Mouse (Mus musculus): Measurements from ENCODE around the gene Snx29. TPM values are rescaled to one million over a fixed set of nuclear protein-coding genes. Genes with fewer than 3 reads are reported as not detected.

Gene Snx29
- polyA plus RNA-seq, 1 experiment, result 1.1 TPM

DNA sequence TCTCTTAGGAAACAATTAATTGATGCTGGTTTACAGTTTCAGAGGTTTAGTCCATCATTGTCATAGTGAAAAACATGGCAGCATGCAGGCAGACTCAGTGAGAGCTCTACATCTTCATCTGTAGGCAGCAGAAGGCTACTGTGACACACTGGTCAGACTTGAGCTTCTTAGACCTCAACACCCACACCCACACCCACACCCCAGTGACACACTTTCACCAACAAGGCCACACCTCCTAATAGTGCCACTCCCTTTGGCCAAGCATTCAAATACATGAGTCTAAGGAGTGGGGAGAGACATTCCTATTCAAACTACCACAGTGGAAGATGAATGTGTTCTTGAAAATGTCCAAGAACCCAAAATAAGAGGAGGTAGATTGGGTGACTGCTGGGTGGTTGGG, 460.6 kb downstream of the Snx29 start:
- no peaks in the 10 kb centered on the region for H3K36me3 ChIP-seq (ENCODE audit: control insufficient read depth)
- H3K9me3 ChIP-seq (ENCODE audit: control insufficient read depth, low read length), result no peaks in the 10 kb centered on the region
- no peaks in the 10 kb centered on the region for H3K27me3 ChIP-seq (ENCODE audit: control insufficient read depth)
- no peak overlapping the region for H3K4me3 ChIP-seq (replicated peaks)
- H3K4me1 ChIP-seq (ENCODE audit: control insufficient read depth), result peaks cover 28% of the 10 kb centered on the region
- TF ChIP-seq GATA1 (IDR thresholded peaks at IDR 0.05; ENCODE audit: low read length) (no peak), TAL1 (IDR thresholded peaks at IDR 0.05; ENCODE audit: low read length) (no peak)

DNA sequence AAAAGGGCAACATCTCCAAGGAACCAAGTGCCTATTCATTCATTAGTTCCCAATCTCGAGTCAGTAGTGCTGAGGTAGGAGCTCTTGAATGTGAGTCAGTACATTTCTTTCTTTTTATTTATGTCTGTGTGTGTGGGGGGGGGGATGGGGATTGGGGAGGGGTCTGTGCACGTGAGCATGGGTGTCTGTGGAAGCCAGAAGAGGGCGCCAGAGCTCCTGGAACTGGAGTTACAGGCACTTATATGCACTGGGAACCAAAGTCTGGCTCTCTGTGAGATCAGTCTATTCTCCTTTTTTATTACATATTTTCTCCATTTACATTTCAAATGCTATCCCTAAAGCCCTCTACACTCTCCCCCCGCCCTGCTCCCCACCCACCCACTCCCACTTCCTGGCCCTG, 461.6 kb downstream of the Snx29 start:
- Histone ChIP-seq H3K4me3 (replicated peaks) (no peak overlapping the region), H3K4me1 (ENCODE audit: control insufficient read depth) (peaks cover 28% of the 10 kb centered on the region), H3K27me3 (ENCODE audit: control insufficient read depth) (no peaks in the 10 kb centered on the region), H3K9me3 (ENCODE audit: control insufficient read depth, low read length) (no peaks in the 10 kb centered on the region), H3K36me3 (ENCODE audit: control insufficient read depth) (no peaks in the 10 kb centered on the region)
- TF ChIP-seq GATA1 (IDR thresholded peaks at IDR 0.05; ENCODE audit: low read length) (no peak), TAL1 (IDR thresholded peaks at IDR 0.05; ENCODE audit: low read length) (no peak)

DNA sequence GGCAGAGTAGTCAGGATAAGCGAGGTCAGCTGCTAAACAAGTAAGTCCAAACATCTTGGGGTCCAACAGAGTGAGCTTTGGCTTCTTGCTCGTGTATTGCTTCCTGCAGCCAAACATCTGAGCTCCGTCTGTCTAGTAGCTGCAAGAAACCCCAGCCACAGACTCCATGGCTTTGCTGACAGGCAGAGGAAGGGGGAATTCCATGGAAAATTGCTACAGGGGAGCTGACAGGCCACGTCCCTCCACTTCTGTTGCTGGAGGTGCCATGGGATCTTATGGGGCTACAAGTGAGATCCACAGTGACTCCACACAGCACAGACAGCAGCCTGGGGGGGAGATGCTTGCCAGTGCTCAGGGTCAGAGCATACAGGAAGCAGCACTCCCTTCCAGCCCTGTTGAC, 463.1 kb downstream of the Snx29 start:
- Histone ChIP-seq H3K4me1 (ENCODE audit: control insufficient read depth) (peaks cover 28% of the 10 kb centered on the region), H3K4me3 (replicated peaks) (no peak overlapping the region), H3K36me3 (ENCODE audit: control insufficient read depth) (no peaks in the 10 kb centered on the region), H3K27me3 (ENCODE audit: control insufficient read depth) (no peaks in the 10 kb centered on the region), H3K9me3 (ENCODE audit: control insufficient read depth, low read length) (no peaks in the 10 kb centered on the region)
- TF ChIP-seq GATA1 (IDR thresholded peaks at IDR 0.05; ENCODE audit: low read length), result no peak
- no peak for TF ChIP-seq TAL1 (IDR thresholded peaks at IDR 0.05; ENCODE audit: low read length)

DNA sequence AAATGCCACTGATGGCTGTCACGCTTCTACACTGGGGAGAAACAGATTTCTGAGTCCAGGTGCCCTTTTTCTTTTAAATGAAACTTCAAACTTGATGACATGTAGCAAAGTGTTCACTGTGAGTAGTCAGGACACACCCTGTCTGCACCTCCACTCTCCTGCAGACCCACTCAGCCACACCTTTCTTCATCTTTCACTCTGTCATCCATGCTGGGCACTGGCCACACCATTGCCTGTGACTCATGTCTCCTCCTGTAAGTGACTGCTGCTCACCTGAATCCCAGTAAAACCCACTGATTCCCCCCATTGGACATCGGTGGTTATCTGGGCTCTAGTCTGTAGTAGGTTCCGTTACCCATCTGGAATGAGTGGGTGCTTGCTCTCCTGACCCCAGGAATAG, 467.8 kb downstream of the Snx29 start:
- TF ChIP-seq GATA1 (IDR thresholded peaks at IDR 0.05; ENCODE audit: low read length), result no peak
- TF ChIP-seq TAL1 (IDR thresholded peaks at IDR 0.05; ENCODE audit: low read length), result no peak
- Histone ChIP-seq H3K9me3 (ENCODE audit: control insufficient read depth, low read length) (peaks cover 7% of the 10 kb centered on the region), H3K27me3 (ENCODE audit: control insufficient read depth) (no peaks in the 10 kb centered on the region), H3K4me1 (ENCODE audit: control insufficient read depth) (no peaks in the 10 kb centered on the region; the same call in 1 of the 2 replicates), H3K4me3 (replicated peaks) (no peak overlapping the region), H3K36me3 (ENCODE audit: control insufficient read depth) (no peaks in the 10 kb centered on the region)

GRCm38 (mm10) chr16:11793391-11793790, 470.7 kb downstream of the Snx29 start:
- Histone ChIP-seq H3K9me3 (ENCODE audit: control insufficient read depth, low read length) (peaks cover 7% of the 10 kb centered on the region), H3K4me1 (ENCODE audit: control insufficient read depth) (peaks cover 10% of the 10 kb centered on the region), H3K4me3 (replicated peaks) (no peak overlapping the region), H3K36me3 (ENCODE audit: control insufficient read depth) (no peaks in the 10 kb centered on the region), H3K27me3 (ENCODE audit: control insufficient read depth) (no peaks in the 10 kb centered on the region)
- TF ChIP-seq GATA1 (IDR thresholded peaks at IDR 0.05; ENCODE audit: low read length) (no peak), TAL1 (IDR thresholded peaks at IDR 0.05; ENCODE audit: low read length) (no peak)

- Histone ChIP-seq H3K9me3 (ENCODE audit: control insufficient read depth, low read length) (peaks cover 7% of the 10 kb centered on the region), H3K4me3 (replicated peaks) (no peak overlapping the region), H3K27me3 (ENCODE audit: control insufficient read depth) (no peaks in the 10 kb centered on the region), H3K4me1 (ENCODE audit: control insufficient read depth) (peaks cover 10% of the 10 kb centered on the region), H3K36me3 (ENCODE audit: control insufficient read depth) (no peaks in the 10 kb centered on the region)
- TF ChIP-seq TAL1 (IDR thresholded peaks at IDR 0.05; ENCODE audit: low read length) (no peak), GATA1 (IDR thresholded peaks at IDR 0.05; ENCODE audit: low read length) (no peak)
Observed at GRCm38 (mm10) chr16:11794628-11795027, 471.9 kb downstream of the Snx29 start.

DNA sequence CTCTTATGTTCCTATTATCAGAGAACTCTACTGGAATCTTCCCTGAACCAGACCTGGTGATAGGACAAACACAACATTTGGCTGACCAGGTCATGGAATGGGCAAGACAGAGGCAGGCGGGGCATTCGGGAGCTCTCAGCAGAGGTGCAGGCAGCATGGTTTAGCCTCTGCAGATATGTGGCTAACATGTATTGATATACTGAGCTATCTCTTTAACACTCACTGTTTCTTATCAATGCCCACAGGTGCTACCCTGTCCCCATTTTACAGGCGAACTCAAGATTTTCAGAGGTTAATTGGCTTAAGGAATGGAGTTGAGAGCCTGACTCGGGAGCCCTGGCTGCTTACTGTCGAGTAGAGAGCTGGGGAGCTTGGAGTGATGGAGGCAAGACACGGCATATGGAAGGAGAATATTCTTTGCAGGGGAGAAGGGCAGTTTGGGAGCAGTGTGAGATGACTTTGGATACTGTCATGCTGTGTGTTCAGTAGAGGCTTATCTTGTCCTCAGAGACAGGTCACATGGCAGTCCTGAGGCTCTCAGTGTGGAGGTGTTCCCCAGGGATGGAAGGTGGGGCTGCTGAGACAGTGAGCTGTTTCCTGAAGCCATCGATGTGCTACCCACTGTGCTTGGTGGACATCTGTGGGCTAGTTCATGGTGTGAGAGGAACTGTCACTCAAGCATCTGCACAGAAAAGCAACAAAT, 473.2 kb downstream of the Snx29 start:
- Histone ChIP-seq H3K36me3 (ENCODE audit: control insufficient read depth) (no peaks in the 10 kb centered on the region), H3K4me3 (replicated peaks) (no peak overlapping the region), H3K4me1 (ENCODE audit: control insufficient read depth) (peaks cover 10% of the 10 kb centered on the region), H3K9me3 (ENCODE audit: control insufficient read depth, low read length) (peaks cover 7% of the 10 kb centered on the region), H3K27me3 (ENCODE audit: control insufficient read depth) (no peaks in the 10 kb centered on the region)
- TF ChIP-seq TAL1 (IDR thresholded peaks at IDR 0.05; ENCODE audit: low read length) (no peak), GATA1 (IDR thresholded peaks at IDR 0.05; ENCODE audit: low read length) (no peak)

DNA sequence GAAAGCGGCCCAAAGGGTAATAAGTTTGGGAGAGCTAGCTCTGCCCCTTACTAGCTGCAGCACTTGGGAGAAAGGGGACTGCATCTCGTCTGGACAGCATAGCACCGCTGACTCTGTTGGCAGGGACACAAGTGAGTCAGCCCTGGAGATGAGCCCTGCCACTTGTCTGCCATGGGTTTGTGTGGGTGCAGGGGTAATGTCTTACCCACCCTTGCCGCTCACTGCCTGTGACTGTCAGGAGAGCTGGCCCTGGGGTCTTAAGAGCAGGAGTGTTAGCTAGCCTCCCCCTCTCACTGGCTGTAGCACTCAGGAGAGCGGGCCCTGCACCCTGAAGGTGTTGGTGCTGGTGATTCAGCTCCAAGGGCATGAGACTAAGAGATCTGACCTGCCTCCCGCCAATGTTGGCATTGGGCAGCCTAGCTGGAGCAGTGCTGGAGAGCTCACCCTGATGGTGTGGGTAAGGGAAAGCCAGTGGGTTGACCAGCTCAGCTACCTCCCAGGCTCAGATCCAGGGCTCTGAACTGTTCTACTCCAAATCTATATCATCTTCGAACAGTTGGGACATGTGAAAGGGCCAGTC, 479.3 kb downstream of the Snx29 start:
- no peak overlapping the region for H3K4me3 ChIP-seq (replicated peaks)
- H3K4me1 ChIP-seq (ENCODE audit: control insufficient read depth), result no peaks in the 10 kb centered on the region; the same call in 1 of the 2 replicates
- no peaks in the 10 kb centered on the region for H3K9me3 ChIP-seq (ENCODE audit: control insufficient read depth, low read length)
- peaks cover 5% of the 10 kb centered on the region for H3K36me3 ChIP-seq (ENCODE audit: control insufficient read depth)
- TF ChIP-seq TAL1 (IDR thresholded peaks at IDR 0.05; ENCODE audit: low read length) (no peak), GATA1 (IDR thresholded peaks at IDR 0.05; ENCODE audit: low read length) (no peak)
- no peaks in the 10 kb centered on the region for H3K27me3 ChIP-seq (ENCODE audit: control insufficient read depth)

Other genes with a start within 250 kb of the Snx29 start
- 1.8 and 2.0 TPM in 2 replicates for gene Txndc11, start 188.3 kb upstream of the Snx29 start, polyA plus RNA-seq (2012)
- 0.50 and 0.54 TPM in 2 replicates for gene Zc3h7a, start 146.5 kb upstream of the Snx29 start, polyA plus RNA-seq (2012)
- gene Rsl1d1, start 119.6 kb upstream of the Snx29 start, polyA plus RNA-seq (2012), result 0.68 and 0.77 TPM in 2 replicates
- 7.9 and 9.5 TPM in 2 replicates for gene Gspt1, start 68.6 kb upstream of the Snx29 start, polyA plus RNA-seq (2012)
- not detected in 2 replicates for gene Tnfrsf17, start 9.1 kb upstream of the Snx29 start, polyA plus RNA-seq (2012)

All from erythroblast, embryonic 14.5 days (primary cell).